Mouse (Mus musculus) midbrain, embryonic 11.5 days (tissue): ENCODE results near the gene Plcb2. TPM values are rescaled to one million over a fixed set of nuclear protein-coding genes. Genes with fewer than 3 reads are reported as not detected.

Experiments used
- ATAC-seq: fragments of 200-750 bp; cut with Nextera tagmentation; 2 replicates; pipeline ENCODE4 v1.8.0; 2017; ENCODE audit warnings: moderate TSS enrichment, moderate library complexity; ENCODE audit not compliant: low FRiP score
- DNase-seq: peaks from one replicate; pipeline ENCODE4 v3.0.0; 2015; ENCODE audit warnings: low spot score; ENCODE audit errors: missing footprints
- H3K27ac ChIP-seq: fragments of 300-500 bp; sonication (generic); 2 replicates; pipeline ENCODE4 v1.5.1; 2014; ENCODE audit warnings: low read depth, low read length
- H3K27me3 ChIP-seq: fragments of 300-500 bp; sonication (generic); 2 replicates; pipeline ENCODE4 v1.6.1; 2014; ENCODE audit warnings: mild to moderate bottlenecking, low read length, moderate library complexity, mixed read lengths; ENCODE audit not compliant: control insufficient read depth, insufficient read depth
- H3K36me3 ChIP-seq: fragments of 300-500 bp; sonication (generic); 2 replicates; pipeline ENCODE4 v1.6.1; 2014; ENCODE audit warnings: mild to moderate bottlenecking, low read length, moderate library complexity, mixed read lengths; ENCODE audit not compliant: control insufficient read depth, insufficient read depth
- H3K4me1 ChIP-seq: fragments of 300-500 bp; sonication (generic); 2 replicates; pipeline ENCODE4 v1.6.1; 2014; ENCODE audit warnings: low read length; ENCODE audit not compliant: control insufficient read depth, insufficient read depth
- H3K4me2 ChIP-seq: fragments of 300-500 bp; sonication (generic); 2 replicates; pipeline ENCODE4 v1.6.1; 2014; ENCODE audit warnings: mild to moderate bottlenecking, moderate library complexity
- H3K4me3 ChIP-seq: fragments of 300-500 bp; sonication (generic); 2 replicates; pipeline ENCODE4 v1.5.1; 2014; ENCODE audit warnings: low read depth, low read length
- H3K9ac ChIP-seq: fragments of 300-500 bp; sonication (generic); 2 replicates; pipeline ENCODE4 v1.6.1; 2014; ENCODE audit warnings: low read length
- H3K9me3 ChIP-seq: fragments of 300-500 bp; sonication (generic); 2 replicates; pipeline ENCODE4 v1.6.1; 2016; ENCODE audit warnings: low read length; ENCODE audit not compliant: control insufficient read depth
- WGBS: fragments of 180-500 bp; shearing (Covaris S2); extraction: QIAGEN DNeasy Blood & Tissue Kit; methylation state at CpG from one replicate; pipeline ENCODE4 v1.1.7; 2014; 5-methylcytosine and 5-hydroxymethylcytosine counted together
- polyA plus RNA-seq: library from polyadenylated mRNA; unstranded; fragments of >200 nt; fragmentation: Nextera tagmentation; extraction: Ambion mirVana; gene quantifications from 2 replicates; pipeline ENCODE4 v1.2.1, GENCODE M21; 2014

Plcb2 gene
- polyA plus RNA-seq = 0.20 and 0.33 TPM in 2 replicates

GRCm38 (mm10) chr2:118728337-118728736, at the start of gene Plcb2:
Gene Plcb2, minus strand, starts transcription at chr2:118728438.
- H3K9me3 ChIP-seq = no peaks in the 10 kb centered on the region
- H3K4me2 ChIP-seq = no peak within 1 kb of the TSS
- H3K36me3 ChIP-seq = no peaks in the 10 kb centered on the region
- H3K4me1 ChIP-seq = 0 out of 2 replicates have a peak, but pooled peaks cover 3% of the 10 kb centered on the region
- peak; percentile 66 for DNase-seq
- H3K9ac ChIP-seq = no peak within 1 kb of the TSS; the same call in 1 of the 2 replicates
- no peak within 1 kb of the TSS for H3K4me3 ChIP-seq
- no peak within 1 kb of the TSS for H3K27ac ChIP-seq
- 0 out of 2 replicates have a peak, but pooled peaks have one; percentile 16 for ATAC-seq
- 12% methylated on average over 7 of the region's 7 CpGs for WGBS
- peaks cover 2% of the 10 kb centered on the region; the same call in 1 of the 2 replicates for H3K27me3 ChIP-seq

- Histone ChIP-seq H3K9ac (no peak overlapping the region), H3K27ac (no peak overlapping the region), H3K4me1 (peaks cover 6% of the 10 kb centered on the region), H3K4me2 (no peak overlapping the region), H3K36me3 (no peaks in the 10 kb centered on the region), H3K9me3 (no peaks in the 10 kb centered on the region), H3K27me3 (no peaks in the 10 kb centered on the region), H3K4me3 (no peak overlapping the region)
- no peak for ATAC-seq
- peak; percentile 64 for DNase-seq
- WGBS = 85% methylated on average over 2 of the region's 2 CpGs
Observed at GRCm38 (mm10) chr2:118776295-118776694, 48.1 kb upstream of the Plcb2 start.

- DNase-seq (no peak), ATAC-seq (no peak)
- H3K36me3 ChIP-seq = no peaks in the 10 kb centered on the region
- H3K4me2 ChIP-seq = no peak overlapping the region
- no peak overlapping the region for H3K9ac ChIP-seq
- WGBS = 78% methylated on average over 3 of the region's 4 CpGs
- no peaks in the 10 kb centered on the region for H3K27me3 ChIP-seq
- no peak overlapping the region for H3K4me3 ChIP-seq
- H3K9me3 ChIP-seq = no peaks in the 10 kb centered on the region
- H3K27ac ChIP-seq = no peak overlapping the region
- peaks cover 6% of the 10 kb centered on the region for H3K4me1 ChIP-seq
Observed at GRCm38 (mm10) chr2:118775846-118776245, 47.6 kb upstream of the Plcb2 start.

GRCm38 (mm10) chr2:118775396-118775795, 47.2 kb upstream of the Plcb2 start:
- 74% methylated on average over 1 of the region's 1 CpGs for WGBS
- no peak overlapping the region for H3K9ac ChIP-seq
- H3K27ac ChIP-seq = no peak overlapping the region
- H3K4me1 ChIP-seq = peaks cover 6% of the 10 kb centered on the region
- ATAC-seq = no peak
- no peaks in the 10 kb centered on the region for H3K27me3 ChIP-seq
- H3K4me3 ChIP-seq = no peak overlapping the region
- no peaks in the 10 kb centered on the region for H3K9me3 ChIP-seq
- peak; percentile 4 for DNase-seq
- no peaks in the 10 kb centered on the region for H3K36me3 ChIP-seq
- no peak overlapping the region for H3K4me2 ChIP-seq

GRCm38 (mm10) chr2:118774536-118774935, 46.3 kb upstream of the Plcb2 start:
- Histone ChIP-seq H3K27ac (no peak overlapping the region), H3K4me2 (no peak overlapping the region), H3K9ac (no peak overlapping the region), H3K9me3 (no peaks in the 10 kb centered on the region), H3K4me3 (no peak overlapping the region), H3K27me3 (no peaks in the 10 kb centered on the region), H3K4me1 (peaks cover 4% of the 10 kb centered on the region), H3K36me3 (no peaks in the 10 kb centered on the region)
- DNase-seq (peak; percentile 8), ATAC-seq (no peak)
- WGBS = 90% methylated on average over 2 of the region's 2 CpGs

GRCm38 (mm10) chr2:118772158-118772874, 44.1 kb upstream of the Plcb2 start, which contains the start of gene Phgr1:
Gene Phgr1, plus strand, starts transcription at chr2:118772769.
- H3K9ac ChIP-seq = no peak within 1 kb of the TSS
- 81% methylated on average over 6 of the region's 6 CpGs for WGBS
- DNase-seq (no peak), ATAC-seq (no peak)
- H3K27me3 ChIP-seq = no peaks in the 10 kb centered on the region
- no peaks in the 10 kb centered on the region for H3K9me3 ChIP-seq
- no peak within 1 kb of the TSS for H3K4me2 ChIP-seq
- no peak within 1 kb of the TSS for H3K27ac ChIP-seq
- no peaks in the 10 kb centered on the region for H3K4me1 ChIP-seq
- H3K4me3 ChIP-seq = no peak within 1 kb of the TSS
- H3K36me3 ChIP-seq = no peaks in the 10 kb centered on the region

- H3K27ac ChIP-seq = no peak overlapping the region
- DNase-seq = no peak
- H3K27me3 ChIP-seq = peaks cover 5% of the 10 kb centered on the region; the same call in 1 of the 2 replicates
- no peak overlapping the region for H3K4me3 ChIP-seq
- WGBS = 70% methylated on average over 10 of the region's 10 CpGs
- no peak overlapping the region for H3K9ac ChIP-seq
- H3K9me3 ChIP-seq = no peaks in the 10 kb centered on the region
- peaks cover 22% of the 10 kb centered on the region for H3K4me1 ChIP-seq
- no peak for ATAC-seq
- H3K4me2 ChIP-seq = no peak overlapping the region
- H3K36me3 ChIP-seq = no peaks in the 10 kb centered on the region
Observed at GRCm38 (mm10) chr2:118766041-118767033, 38.1 kb upstream of the Plcb2 start.

GRCm38 (mm10) chr2:118764875-118765274, 36.6 kb upstream of the Plcb2 start:
- no peak overlapping the region for H3K4me2 ChIP-seq
- no peak overlapping the region for H3K9ac ChIP-seq
- H3K9me3 ChIP-seq = no peaks in the 10 kb centered on the region
- no peak for DNase-seq
- ATAC-seq = no peak
- H3K36me3 ChIP-seq = no peaks in the 10 kb centered on the region
- H3K4me1 ChIP-seq = peaks cover 25% of the 10 kb centered on the region
- WGBS = 79% methylated on average over 5 of the region's 5 CpGs
- H3K27ac ChIP-seq = no peak overlapping the region
- no peak overlapping the region for H3K4me3 ChIP-seq
- peaks cover 5% of the 10 kb centered on the region; the same call in 1 of the 2 replicates for H3K27me3 ChIP-seq
